Comparison of ENCODE assay signal across 20 mouse cellular contexts in genomic region chr19:56760306-56760940, GRCm38 (mm10). TPM values are rescaled to one million over a fixed set of nuclear protein-coding genes. Genes with fewer than 3 reads are reported as not detected.
A peak's percentile ranks its signal among the peaks of the same experiment; 100 is the strongest.
DNase-seq lines count a peak whose midpoint lies in the region; ATAC-seq and TF ChIP-seq lines count a peak whose summit lies in the region.
"Had no signal": no experiment of that assay in that cellular context is flagged by ENCODE, and none has a peak within 500 bp of the region (broad histone marks: within the 10 kb centered on the region; RNA-seq: fewer than 3 reads in every experiment).

No protein-coding gene starts in this region.

- no peaks in the 10 kb centered on the region for H3K79me2 ChIP-seq in C2C12 (ENCODE audit: control insufficient read depth, insufficient read depth)

- ATAC-seq in heart, embryonic 13.5 days (ENCODE audit: extremely low read depth, insufficient number of reproducible peaks, low FRiP score, low TSS enrichment) = no peak
- ATAC-seq in forebrain, embryonic 15.5 days (replicated peaks) = no peak
- ATAC-seq: liver, embryonic 12.5 days had no signal

- H3K27me3 ChIP-seq in heart, embryonic 13.5 days (replicated peaks) = no peaks in the 10 kb centered on the region; the same call in 1 of the 2 replicates
- no peaks in the 10 kb centered on the region for H3K27me3 ChIP-seq in C2C12 (ENCODE audit: control insufficient read depth, insufficient read depth, insufficient read length)
- no peaks in the 10 kb centered on the region for H3K27me3 ChIP-seq in forebrain, embryonic 15.5 days
- H3K27me3 ChIP-seq: hindbrain, embryonic 13.5 days; limb, embryonic 13.5 days; liver, embryonic 12.5 days had no signal

- no peak for DNase-seq in heart, postnatal 10 days
- DNase-seq in adrenal gland, adult (ENCODE audit: inconsistent age in 2 of 2, low spot score in 1 of 2) = peak; percentile 79 to 95
- DNase-seq in adrenal gland, postnatal 36 days = peak; percentile 63 to 71
- no peak for DNase-seq in spleen, adult 18-20 months
- DNase-seq: cerebellum, postnatal 10 days; gastrocnemius, adult 2 months; heart, postnatal 14 days; kidney, adult 18-20 months; layer of hippocampus, adult 9-11 months; lung, adult 18-20 months; lung, postnatal 10 days; right cerebral cortex, postnatal 14 days; thymus, postnatal 14 days had no signal

- no peaks in the 10 kb centered on the region for H3K79me3 ChIP-seq in C2C12 (ENCODE audit: low read depth)

- 68% methylated on average over 8 of the region's 8 CpGs for WGBS in heart, embryonic 13.5 days
- WGBS in forebrain, embryonic 15.5 days = 92% methylated on average over 8 of the region's 8 CpGs

- no peak for TF ChIP-seq CTCF in C2C12 (IDR thresholded peaks at IDR 0.05; ENCODE audit: control insufficient read depth, insufficient read depth, insufficient read length)

- no peak overlapping the region for H3ac ChIP-seq in C2C12 (ENCODE audit: control insufficient read depth, insufficient read length, low read depth)

- H3K9me3 ChIP-seq in heart, embryonic 13.5 days = no peaks in the 10 kb centered on the region
- no peaks in the 10 kb centered on the region for H3K9me3 ChIP-seq in forebrain, embryonic 15.5 days
- H3K9me3 ChIP-seq: hindbrain, embryonic 13.5 days; limb, embryonic 13.5 days; liver, embryonic 12.5 days; midbrain, embryonic 12.5 days had no signal

- H3K4me1 ChIP-seq in heart, embryonic 13.5 days = peaks cover 49% of the 10 kb centered on the region
- H3K4me1 ChIP-seq in forebrain, embryonic 15.5 days = no peaks in the 10 kb centered on the region
- H3K4me1 ChIP-seq: hindbrain, embryonic 13.5 days; limb, embryonic 13.5 days; liver, embryonic 12.5 days; midbrain, embryonic 12.5 days had no signal

- H3K9ac ChIP-seq in heart, embryonic 13.5 days = no peak overlapping the region
- no peak overlapping the region for H3K9ac ChIP-seq in forebrain, embryonic 15.5 days (replicated peaks)
- H3K9ac ChIP-seq: hindbrain, embryonic 13.5 days; limb, embryonic 13.5 days; liver, embryonic 12.5 days; midbrain, embryonic 12.5 days had no signal

- intact Hi-C loops in heart, postnatal 10 days (cut with DNase I) = no loop called here

- H3K4me2 ChIP-seq in heart, embryonic 13.5 days = no peak overlapping the region
- no peak overlapping the region for H3K4me2 ChIP-seq in forebrain, embryonic 15.5 days (replicated peaks)
- H3K4me2 ChIP-seq: hindbrain, embryonic 13.5 days; limb, embryonic 13.5 days; liver, embryonic 12.5 days; midbrain, embryonic 12.5 days had no signal

- peak overlapping the region; percentile 40; the same call in 1 of the 2 replicates for H3K27ac ChIP-seq in heart, embryonic 13.5 days (replicated peaks)
- no peak overlapping the region for H3K27ac ChIP-seq in forebrain, embryonic 15.5 days (replicated peaks)
- H3K27ac ChIP-seq: gastrocnemius, adult 2 months; hindbrain, embryonic 13.5 days; limb, embryonic 13.5 days; liver, embryonic 12.5 days; midbrain, embryonic 12.5 days had no signal

- no peak overlapping the region for H3K4me3 ChIP-seq in heart, embryonic 13.5 days
- H3K4me3 ChIP-seq in C2C12 (ENCODE audit: insufficient read depth, poor library complexity, severe bottlenecking) = no peak overlapping the region
- no peak overlapping the region for H3K4me3 ChIP-seq in forebrain, embryonic 15.5 days
- H3K4me3 ChIP-seq: gastrocnemius, adult 2 months; hindbrain, embryonic 13.5 days; limb, embryonic 13.5 days; liver, embryonic 12.5 days; midbrain, embryonic 12.5 days had no signal

- H3K36me3 ChIP-seq in heart, embryonic 13.5 days = no peaks in the 10 kb centered on the region
- H3K36me3 ChIP-seq in C2C12 (ENCODE audit: control insufficient read depth, insufficient read depth) = no peaks in the 10 kb centered on the region
- no peaks in the 10 kb centered on the region for H3K36me3 ChIP-seq in forebrain, embryonic 15.5 days
- H3K36me3 ChIP-seq: hindbrain, embryonic 13.5 days; limb, embryonic 13.5 days; liver, embryonic 12.5 days; midbrain, embryonic 12.5 days had no signal

TF ChIP-seq in C2C12, 6 proteins besides CTCF, POLR2A, EP300 and RAD21:
- TF ChIP-seq CEBPB (IDR thresholded peaks at IDR 0.05; ENCODE audit: low read depth) = no peak
- TF ChIP-seq FOSL1 (IDR thresholded peaks at IDR 0.05; ENCODE audit: insufficient read depth, low read length, poor library complexity, severe bottlenecking) = no peak
- TF ChIP-seq USF1 (IDR thresholded peaks at IDR 0.05; ENCODE audit: low read depth) = peak; percentile 75

RNA-seq across cellular contexts. Expression of gene Adrb1, which starts 38.4 kb away (rescaled TPM):
- polyA plus RNA-seq in heart, embryonic 13.5 days (2015; fragmentation: Nextera tagmentation; extraction: Ambion mirVana) = 2.9 and 3.0 TPM in 2 replicates
- total RNA-seq in heart, postnatal 10 days (2021) = 10 to 100 TPM; 22.7 to 30.3 TPM
- polyA plus RNA-seq in C2C12 (2012; fragmentation: generic; extraction: Trizol) = 0.13 TPM
- 1 to 10 TPM; 2.9 to 4.1 TPM for total RNA-seq in adrenal gland, postnatal 36 days (2021)
- polyA plus RNA-seq in forebrain, embryonic 15.5 days (2015; fragmentation: Nextera tagmentation; extraction: Ambion mirVana) = 1.6 TPM in 2 replicates

Comparison
In these comparisons a context has a peak if more than half of its experiments do, and no peak if none do; other contexts are left out.
1. DNase-seq: peak in adrenal gland, adult (2 of 2) and adrenal gland, postnatal 36 days (2 of 2); none in heart, postnatal 10 days (0 of 2) and spleen, adult 18-20 months (0 of 2).